Mouse (Mus musculus): ENCODE measurements at regions not wholly inside any gene's neighbourhood (a gene's known extent, or its start where the extent isn't known, plus 50 kb on each side); places are given as distances from the start of the nearest gene placed in this dataset.

- no peak for TF ChIP-seq CTCF (IDR thresholded peaks at IDR 0.05; ENCODE audit: extremely low read depth, insufficient read length, insufficient replicate concordance, low read depth, low read length)
- TF ChIP-seq POLR2A (IDR thresholded peaks at IDR 0.05; ENCODE audit: low read depth, low read length), result no peak
Observed at GRCm38 (mm10) chr3:136434407-136434806, 108.5 kb upstream of the Bank1 start.
